Mouse (Mus musculus): Measurements from ENCODE around the gene Amph. TPM values are rescaled to one million over a fixed set of nuclear protein-coding genes. Genes with fewer than 3 reads are reported as not detected.

Gene Amph
- polyA plus RNA-seq, 1 experiment from 2014 or later: 1.2 TPM

DNA sequence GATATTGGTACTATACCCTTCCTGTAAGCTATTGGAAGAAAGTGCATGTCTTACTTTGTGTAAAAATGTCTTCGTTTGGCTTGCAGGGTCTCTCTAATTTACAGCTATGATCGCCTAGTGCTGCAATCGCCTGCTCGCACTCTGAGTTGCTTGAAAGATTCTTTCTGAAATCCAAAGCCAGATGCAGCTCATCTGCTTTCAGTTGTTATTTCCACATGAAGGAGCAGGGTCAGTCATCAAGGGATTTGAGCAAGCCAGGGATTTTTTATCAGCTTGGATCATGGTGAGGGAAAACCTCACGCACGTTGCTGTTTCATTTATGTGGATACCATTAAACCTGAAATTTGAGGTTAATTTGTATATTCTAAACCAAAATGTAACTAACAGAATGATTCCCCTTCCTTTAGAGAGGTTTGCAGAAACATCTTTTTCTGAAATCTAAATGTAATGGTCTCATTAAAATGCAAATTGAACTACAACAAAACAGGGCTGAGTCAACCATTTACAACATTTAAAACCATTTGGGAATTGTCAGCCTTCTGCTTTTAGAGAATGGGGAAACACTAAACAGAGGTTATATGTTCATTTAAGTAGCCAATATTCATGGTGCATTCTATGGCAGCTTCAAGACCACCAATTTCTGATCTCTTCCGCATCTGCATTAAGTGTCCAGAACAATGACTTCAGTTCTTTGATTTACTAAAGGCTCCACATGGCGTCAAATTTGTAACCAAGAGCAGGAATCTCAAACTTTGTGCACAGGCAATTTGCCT lies 84.1 kb downstream of the Amph start:
- H3K36me3 ChIP-seq (ENCODE audit: control insufficient read depth, insufficient read depth, low read length): no peaks in the 10 kb centered on the region
- ATAC-seq (replicated peaks; ENCODE audit: low FRiP score) (no peak), DNase-seq (ENCODE audit: low spot score) (no peak)
- H3K27me3 ChIP-seq (replicated peaks; ENCODE audit: control insufficient read depth, insufficient read depth, low read length): no peaks in the 10 kb centered on the region
- H3K4me2 ChIP-seq: no peak overlapping the region
- no peaks in the 10 kb centered on the region for H3K4me1 ChIP-seq (replicated peaks; ENCODE audit: control insufficient read depth, insufficient read depth, low read length)
- H3K9me3 ChIP-seq (ENCODE audit: control insufficient read depth, low read length): no peaks in the 10 kb centered on the region
- H3K9ac ChIP-seq (ENCODE audit: low read depth, low read length): no peak overlapping the region
- no peak overlapping the region for H3K4me3 ChIP-seq (ENCODE audit: low read depth, low read length)
- H3K27ac ChIP-seq (ENCODE audit: low read depth, low read length): no peak overlapping the region
- 87% methylated on average over 8 of the region's 8 CpGs for WGBS

DNA sequence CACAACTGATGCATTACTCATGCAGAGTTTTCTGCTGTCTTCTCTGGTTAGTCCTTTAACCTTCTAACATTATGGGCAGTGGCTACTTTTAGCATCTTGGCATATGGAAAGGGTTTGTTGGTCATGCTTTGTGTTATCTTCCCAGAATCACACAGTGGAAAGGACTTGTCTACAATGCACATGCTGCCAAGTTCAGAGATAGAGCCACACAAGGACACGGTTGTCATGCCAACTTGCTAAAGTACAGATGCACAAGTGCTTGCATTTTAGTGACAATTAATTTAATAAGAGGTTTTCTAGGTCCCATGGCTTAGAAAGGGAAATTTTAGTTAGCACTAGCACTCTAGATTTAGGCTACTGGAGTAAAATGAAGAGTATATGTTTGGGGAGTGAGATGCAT lies 104.1 kb downstream of the Amph start:
- no peak for DNase-seq (ENCODE audit: low spot score)
- 57% methylated on average over 1 of the region's 1 CpGs for WGBS
- H3K9ac ChIP-seq (ENCODE audit: low read depth, low read length): no peak overlapping the region
- H3K4me1 ChIP-seq (replicated peaks; ENCODE audit: control insufficient read depth, insufficient read depth, low read length): no peaks in the 10 kb centered on the region
- no peak for ATAC-seq (replicated peaks; ENCODE audit: low FRiP score)
- H3K27me3 ChIP-seq (replicated peaks; ENCODE audit: control insufficient read depth, insufficient read depth, low read length): no peaks in the 10 kb centered on the region
- no peak overlapping the region for H3K4me2 ChIP-seq
- H3K36me3 ChIP-seq (ENCODE audit: control insufficient read depth, insufficient read depth, low read length): no peaks in the 10 kb centered on the region
- no peaks in the 10 kb centered on the region for H3K9me3 ChIP-seq (ENCODE audit: control insufficient read depth, low read length)
- H3K4me3 ChIP-seq (ENCODE audit: low read depth, low read length): no peak overlapping the region
- H3K27ac ChIP-seq (ENCODE audit: low read depth, low read length): no peak overlapping the region

GRCm38 (mm10) chr13:19054504-19054903 lies 106.5 kb downstream of the Amph start:
- H3K4me2 ChIP-seq: no peak overlapping the region
- H3K27ac ChIP-seq (ENCODE audit: low read depth, low read length): no peak overlapping the region
- WGBS: 64% methylated on average over 2 of the region's 2 CpGs
- H3K36me3 ChIP-seq (ENCODE audit: control insufficient read depth, insufficient read depth, low read length): no peaks in the 10 kb centered on the region
- no peak overlapping the region for H3K4me3 ChIP-seq (ENCODE audit: low read depth, low read length)
- H3K9me3 ChIP-seq (ENCODE audit: control insufficient read depth, low read length): no peaks in the 10 kb centered on the region
- ATAC-seq (replicated peaks; ENCODE audit: low FRiP score): no peak
- DNase-seq (ENCODE audit: low spot score): no peak
- H3K27me3 ChIP-seq (replicated peaks; ENCODE audit: control insufficient read depth, insufficient read depth, low read length): no peaks in the 10 kb centered on the region
- no peak overlapping the region for H3K9ac ChIP-seq (ENCODE audit: low read depth, low read length)
- H3K4me1 ChIP-seq (replicated peaks; ENCODE audit: control insufficient read depth, insufficient read depth, low read length): no peaks in the 10 kb centered on the region

DNA sequence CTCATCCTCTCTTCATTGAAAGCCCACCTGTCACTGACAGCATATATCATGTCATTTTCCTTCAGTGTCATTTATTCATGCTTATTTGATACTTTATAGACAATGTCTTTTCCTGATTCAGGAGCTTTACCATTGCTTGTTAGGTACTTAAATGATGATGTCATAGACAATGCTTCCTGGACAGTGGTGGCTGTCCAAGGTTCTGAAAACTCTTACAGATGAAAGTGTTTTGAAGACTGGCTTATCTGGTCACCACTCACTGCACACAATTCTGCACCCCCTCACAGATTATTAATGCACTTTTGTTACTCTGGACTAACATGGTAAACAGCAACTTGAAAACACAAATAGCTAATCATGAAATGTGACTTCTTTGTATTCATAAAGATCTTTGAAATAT lies 124.3 kb downstream of the Amph start:
- DNase-seq (ENCODE audit: low spot score) (no peak), ATAC-seq (replicated peaks; ENCODE audit: low FRiP score) (no peak)
- no peak overlapping the region for H3K4me2 ChIP-seq
- no peak overlapping the region for H3K27ac ChIP-seq (ENCODE audit: low read depth, low read length)
- H3K27me3 ChIP-seq (replicated peaks; ENCODE audit: control insufficient read depth, insufficient read depth, low read length): no peaks in the 10 kb centered on the region
- H3K4me1 ChIP-seq (replicated peaks; ENCODE audit: control insufficient read depth, insufficient read depth, low read length): no peaks in the 10 kb centered on the region
- H3K4me3 ChIP-seq (ENCODE audit: low read depth, low read length): no peak overlapping the region
- H3K9ac ChIP-seq (ENCODE audit: low read depth, low read length): no peak overlapping the region
- no peaks in the 10 kb centered on the region for H3K9me3 ChIP-seq (ENCODE audit: control insufficient read depth, low read length)
- H3K36me3 ChIP-seq (ENCODE audit: control insufficient read depth, insufficient read depth, low read length): no peaks in the 10 kb centered on the region

- DNase-seq (ENCODE audit: low spot score): no peak
- ATAC-seq (replicated peaks; ENCODE audit: low FRiP score): no peak
- Histone ChIP-seq H3K9me3 (ENCODE audit: control insufficient read depth, low read length) (no peaks in the 10 kb centered on the region), H3K9ac (ENCODE audit: low read depth, low read length) (no peak overlapping the region), H3K4me1 (replicated peaks; ENCODE audit: control insufficient read depth, insufficient read depth, low read length) (no peaks in the 10 kb centered on the region), H3K4me2 (no peak overlapping the region), H3K27me3 (replicated peaks; ENCODE audit: control insufficient read depth, insufficient read depth, low read length) (no peaks in the 10 kb centered on the region), H3K27ac (ENCODE audit: low read depth, low read length) (no peak overlapping the region), H3K36me3 (ENCODE audit: control insufficient read depth, insufficient read depth, low read length) (no peaks in the 10 kb centered on the region), H3K4me3 (ENCODE audit: low read depth, low read length) (no peak overlapping the region)
- WGBS: 98% methylated on average over 2 of the region's 2 CpGs
These were observed 129.4 kb downstream of the Amph start for GRCm38 (mm10) chr13:19077427-19077826.

GRCm38 (mm10) chr13:19081932-19082331 lies 133.9 kb downstream of the Amph start:
- WGBS: 85% methylated on average over 4 of the region's 4 CpGs
- no peak overlapping the region for H3K4me3 ChIP-seq (ENCODE audit: low read depth, low read length)
- ATAC-seq (replicated peaks; ENCODE audit: low FRiP score) (no peak), DNase-seq (ENCODE audit: low spot score) (no peak)
- no peaks in the 10 kb centered on the region for H3K27me3 ChIP-seq (replicated peaks; ENCODE audit: control insufficient read depth, insufficient read depth, low read length)
- H3K27ac ChIP-seq (ENCODE audit: low read depth, low read length): no peak overlapping the region
- no peaks in the 10 kb centered on the region for H3K4me1 ChIP-seq (replicated peaks; ENCODE audit: control insufficient read depth, insufficient read depth, low read length)
- H3K9me3 ChIP-seq (ENCODE audit: control insufficient read depth, low read length): no peaks in the 10 kb centered on the region
- H3K4me2 ChIP-seq: no peak overlapping the region
- H3K36me3 ChIP-seq (ENCODE audit: control insufficient read depth, insufficient read depth, low read length): no peaks in the 10 kb centered on the region
- no peak overlapping the region for H3K9ac ChIP-seq (ENCODE audit: low read depth, low read length)

GRCm38 (mm10) chr13:19094571-19094970 lies 146.6 kb downstream of the Amph start:
- no peaks in the 10 kb centered on the region for H3K4me1 ChIP-seq (replicated peaks; ENCODE audit: control insufficient read depth, insufficient read depth, low read length)
- no peak for ATAC-seq (replicated peaks; ENCODE audit: low FRiP score)
- DNase-seq (ENCODE audit: low spot score): no peak
- no peak overlapping the region for H3K4me3 ChIP-seq (ENCODE audit: low read depth, low read length)
- no peaks in the 10 kb centered on the region for H3K27me3 ChIP-seq (replicated peaks; ENCODE audit: control insufficient read depth, insufficient read depth, low read length)
- H3K27ac ChIP-seq (ENCODE audit: low read depth, low read length): no peak overlapping the region
- H3K36me3 ChIP-seq (ENCODE audit: control insufficient read depth, insufficient read depth, low read length): no peaks in the 10 kb centered on the region
- WGBS: 87% methylated on average over 6 of the region's 6 CpGs
- no peak overlapping the region for H3K4me2 ChIP-seq
- H3K9me3 ChIP-seq (ENCODE audit: control insufficient read depth, low read length): no peaks in the 10 kb centered on the region
- no peak overlapping the region for H3K9ac ChIP-seq (ENCODE audit: low read depth, low read length)

- no peak overlapping the region for H3K27ac ChIP-seq (ENCODE audit: low read depth, low read length)
- H3K36me3 ChIP-seq (ENCODE audit: control insufficient read depth, insufficient read depth, low read length): no peaks in the 10 kb centered on the region
- no peaks in the 10 kb centered on the region for H3K4me1 ChIP-seq (replicated peaks; ENCODE audit: control insufficient read depth, insufficient read depth, low read length)
- H3K27me3 ChIP-seq (replicated peaks; ENCODE audit: control insufficient read depth, insufficient read depth, low read length): no peaks in the 10 kb centered on the region
- ATAC-seq (replicated peaks; ENCODE audit: low FRiP score): no peak
- no peak overlapping the region for H3K4me3 ChIP-seq (ENCODE audit: low read depth, low read length)
- WGBS: 78% methylated on average over 4 of the region's 4 CpGs
- H3K9ac ChIP-seq (ENCODE audit: low read depth, low read length): no peak overlapping the region
- no peak overlapping the region for H3K4me2 ChIP-seq
- DNase-seq (ENCODE audit: low spot score): no peak
- no peaks in the 10 kb centered on the region for H3K9me3 ChIP-seq (ENCODE audit: control insufficient read depth, low read length)
These were observed 149.1 kb downstream of the Amph start for GRCm38 (mm10) chr13:19097117-19097516.

DNA sequence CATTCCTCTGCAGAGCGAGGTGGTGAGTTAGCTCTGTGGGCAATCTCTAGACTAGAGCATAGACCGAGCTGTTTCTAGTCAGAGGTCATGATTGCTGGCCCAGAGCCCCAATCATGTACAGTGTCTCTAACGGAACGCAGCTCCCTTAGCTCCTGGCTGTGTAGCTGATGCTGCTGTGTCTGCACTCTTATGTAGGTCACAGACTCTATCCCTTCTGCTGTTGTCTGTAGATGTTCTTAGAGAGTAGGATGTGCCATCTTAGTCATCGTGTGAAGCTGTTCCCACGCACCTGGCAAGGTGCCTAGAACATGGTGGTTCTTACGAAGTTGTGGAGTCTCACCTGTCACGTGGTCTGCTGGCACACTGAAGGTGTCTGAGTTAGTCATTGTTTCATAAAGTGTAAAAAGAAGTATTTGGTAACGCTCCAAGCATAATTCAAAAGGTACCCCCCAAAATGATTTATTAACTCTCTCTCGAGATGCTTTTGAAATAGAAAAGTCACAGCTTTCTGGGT lies 153.9 kb downstream of the Amph start:
- Histone ChIP-seq H3K27me3 (replicated peaks; ENCODE audit: control insufficient read depth, insufficient read depth, low read length) (no peaks in the 10 kb centered on the region), H3K36me3 (ENCODE audit: control insufficient read depth, insufficient read depth, low read length) (no peaks in the 10 kb centered on the region), H3K9ac (ENCODE audit: low read depth, low read length) (no peak overlapping the region), H3K4me1 (replicated peaks; ENCODE audit: control insufficient read depth, insufficient read depth, low read length) (no peaks in the 10 kb centered on the region), H3K27ac (ENCODE audit: low read depth, low read length) (no peak overlapping the region), H3K9me3 (ENCODE audit: control insufficient read depth, low read length) (no peaks in the 10 kb centered on the region), H3K4me3 (ENCODE audit: low read depth, low read length) (no peak overlapping the region), H3K4me2 (no peak overlapping the region)
- no peak for DNase-seq (ENCODE audit: low spot score)
- 82% methylated on average over 10 of the region's 10 CpGs for WGBS
- ATAC-seq (replicated peaks; ENCODE audit: low FRiP score): no peak

All from liver, embryonic 11.5 days (tissue).